Mouse (Mus musculus) testis, postnatal 10 days (tissue): ENCODE measurements around the gene Tal1.

ENCODE experiments used
- DNase-seq: peaks from one replicate; pipeline ENCODE4 v3.0.0; 2021; ENCODE audit warnings: low spot score

Tal1 gene

GRCm38 (mm10) chr4:115111167-115111566, 54.9 kb downstream of the Tal1 start:
- DNase-seq = no peak

GRCm38 (mm10) chr4:115113266-115113665, 57.0 kb downstream of the Tal1 start:
- DNase-seq = no peak

GRCm38 (mm10) chr4:115119642-115120041, 63.4 kb downstream of the Tal1 start:
- no peak for DNase-seq

- no peak for DNase-seq
Measured at GRCm38 (mm10) chr4:115121162-115121561, 64.9 kb downstream of the Tal1 start.
